Mouse (Mus musculus): Measurements from ENCODE around the gene Rabggta. TPM values are rescaled to one million over a fixed set of nuclear protein-coding genes. Genes with fewer than 3 reads are reported as not detected.
A peak's percentile ranks its signal among the peaks of the same experiment; 100 is the strongest.

Rabggta gene
- polyA plus RNA-seq, 1 experiment from 2014 or later, result 29.4 TPM

- Histone ChIP-seq H3K9me3 (no peaks in the 10 kb centered on the region), H3K4me1 (peaks cover 17% of the 10 kb centered on the region), H3K27ac (no peak overlapping the region), H3K27me3 (ENCODE audit: insufficient read depth, poor library complexity, severe bottlenecking) (peaks cover 38% of the 10 kb centered on the region), H3K4me3 (no peak overlapping the region), H3K36me3 (no peaks in the 10 kb centered on the region)
- 83% methylated on average over 4 of the region's 4 CpGs for WGBS
- no peak for DNase-seq (ENCODE audit: low spot score)
Observed at GRCm38 (mm10) chr14:55709509-55709908, 12.6 kb downstream of the Rabggta start.

GRCm38 (mm10) chr14:55707397-55707796, 14.7 kb downstream of the Rabggta start:
- H3K9me3 ChIP-seq, result no peaks in the 10 kb centered on the region
- no peak overlapping the region for H3K27ac ChIP-seq
- 48% methylated on average over 5 of the region's 5 CpGs for WGBS
- DNase-seq (ENCODE audit: low spot score), result no peak
- peaks cover 20% of the 10 kb centered on the region for H3K27me3 ChIP-seq (ENCODE audit: insufficient read depth, poor library complexity, severe bottlenecking)
- no peaks in the 10 kb centered on the region for H3K36me3 ChIP-seq
- H3K4me1 ChIP-seq, result peaks cover 4% of the 10 kb centered on the region; the same call in 1 of the 2 replicates
- H3K4me3 ChIP-seq, result no peak overlapping the region

DNA sequence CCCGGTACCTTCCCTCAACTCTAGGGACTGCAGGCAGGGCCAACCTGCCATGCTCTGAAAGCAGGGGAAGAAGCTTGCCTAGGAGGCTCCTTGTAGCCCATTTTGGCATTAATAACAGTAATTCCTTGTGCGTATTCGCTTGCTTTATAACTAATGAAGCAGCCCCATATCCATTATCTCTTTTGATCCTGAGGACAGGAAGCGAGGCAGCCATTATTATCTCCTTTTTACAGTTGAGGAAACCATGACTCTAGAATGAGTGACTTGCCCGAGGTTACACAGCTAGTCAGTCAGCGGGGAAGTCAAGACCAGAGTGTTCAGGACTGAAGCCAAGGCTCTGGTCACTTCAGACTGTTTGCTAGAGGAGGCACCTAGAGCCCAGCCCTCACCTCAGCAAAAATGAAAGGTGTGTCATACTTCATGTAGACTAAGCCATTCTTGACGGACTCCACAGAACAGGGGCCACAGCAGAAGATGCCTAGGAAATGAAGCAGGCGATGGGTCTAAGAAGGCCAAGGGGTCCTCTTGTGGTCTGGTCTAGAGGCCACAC, 15.9 kb downstream of the Rabggta start:
- DNase-seq (ENCODE audit: low spot score), result no peak
- peaks cover 7% of the 10 kb centered on the region for H3K27me3 ChIP-seq (ENCODE audit: insufficient read depth, poor library complexity, severe bottlenecking)
- H3K9me3 ChIP-seq, result no peaks in the 10 kb centered on the region
- no peak overlapping the region for H3K4me3 ChIP-seq
- peaks cover 4% of the 10 kb centered on the region; the same call in 1 of the 2 replicates for H3K4me1 ChIP-seq
- H3K27ac ChIP-seq, result no peak overlapping the region
- WGBS, result 79% methylated on average over 8 of the region's 8 CpGs
- no peaks in the 10 kb centered on the region for H3K36me3 ChIP-seq

- Histone ChIP-seq H3K4me1 (peaks cover 4% of the 10 kb centered on the region; the same call in 1 of the 2 replicates), H3K4me3 (no peak overlapping the region), H3K27ac (no peak overlapping the region), H3K27me3 (ENCODE audit: insufficient read depth, poor library complexity, severe bottlenecking) (no peaks in the 10 kb centered on the region), H3K9me3 (no peaks in the 10 kb centered on the region), H3K36me3 (no peaks in the 10 kb centered on the region)
- DNase-seq (ENCODE audit: low spot score), result no peak
- WGBS, result 57% methylated on average over 6 of the region's 6 CpGs
Observed at GRCm38 (mm10) chr14:55702761-55703160, 19.3 kb downstream of the Rabggta start.

DNA sequence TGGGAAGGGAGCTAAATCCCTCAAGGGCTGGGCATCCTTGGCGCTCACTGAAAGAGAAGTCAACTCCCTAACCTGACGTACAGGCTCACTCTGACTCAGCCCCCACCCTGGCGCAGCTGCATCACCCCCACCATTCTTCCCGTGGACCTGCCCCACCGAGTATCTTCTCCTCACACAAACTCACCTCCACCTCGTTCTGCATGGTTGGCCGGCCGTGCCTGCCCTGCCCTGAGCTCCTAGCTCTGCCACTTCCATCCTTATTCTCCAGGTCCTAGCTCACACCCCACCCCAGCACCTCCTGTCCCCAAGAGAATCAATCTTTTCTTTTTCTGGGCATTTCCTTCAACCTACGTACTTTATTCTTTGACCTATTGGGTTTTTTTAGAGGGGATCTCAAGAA, 20.9 kb downstream of the Rabggta start:
- H3K9me3 ChIP-seq, result no peaks in the 10 kb centered on the region
- H3K27me3 ChIP-seq (ENCODE audit: insufficient read depth, poor library complexity, severe bottlenecking), result no peaks in the 10 kb centered on the region
- no peak overlapping the region for H3K4me3 ChIP-seq
- no peaks in the 10 kb centered on the region for H3K4me1 ChIP-seq
- no peak overlapping the region for H3K27ac ChIP-seq
- H3K36me3 ChIP-seq, result no peaks in the 10 kb centered on the region
- DNase-seq (ENCODE audit: low spot score), result no peak
- 67% methylated on average over 9 of the region's 9 CpGs for WGBS

DNA sequence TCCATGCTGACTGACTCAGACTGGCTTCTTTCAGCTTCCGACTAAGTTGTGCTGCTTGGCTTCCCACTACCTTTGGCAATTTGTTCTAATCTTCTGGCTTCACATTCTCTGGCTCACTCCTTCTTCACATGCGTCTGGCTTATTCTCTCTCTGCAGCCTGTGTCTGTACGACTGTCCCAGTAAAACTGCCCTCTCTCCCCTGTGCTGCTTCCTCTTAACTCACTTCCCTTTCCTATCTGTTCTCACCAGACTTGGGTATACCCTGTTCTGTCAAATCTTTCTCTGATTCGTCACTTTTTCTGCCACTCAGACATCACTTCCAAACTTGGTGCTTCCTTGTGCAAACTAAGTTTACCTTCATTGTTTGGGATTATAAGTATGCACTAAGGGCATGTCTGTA, 24.8 kb downstream of the Rabggta start:
- H3K4me3 ChIP-seq, result no peak overlapping the region
- H3K27me3 ChIP-seq (ENCODE audit: insufficient read depth, poor library complexity, severe bottlenecking), result no peaks in the 10 kb centered on the region
- no peaks in the 10 kb centered on the region for H3K36me3 ChIP-seq
- no peak for DNase-seq (ENCODE audit: low spot score)
- no peaks in the 10 kb centered on the region for H3K4me1 ChIP-seq
- 81% methylated on average over 4 of the region's 4 CpGs for WGBS
- no peak overlapping the region for H3K27ac ChIP-seq
- H3K9me3 ChIP-seq, result no peaks in the 10 kb centered on the region

- H3K9me3 ChIP-seq, result no peaks in the 10 kb centered on the region
- no peak overlapping the region for H3K4me3 ChIP-seq
- H3K27me3 ChIP-seq (ENCODE audit: insufficient read depth, poor library complexity, severe bottlenecking), result no peaks in the 10 kb centered on the region
- no peaks in the 10 kb centered on the region for H3K4me1 ChIP-seq
- DNase-seq (ENCODE audit: low spot score), result no peak
- H3K36me3 ChIP-seq, result no peaks in the 10 kb centered on the region
- WGBS, result 76% methylated on average over 10 of the region's 10 CpGs
- no peak overlapping the region for H3K27ac ChIP-seq
Observed at GRCm38 (mm10) chr14:55689433-55689832, 32.6 kb downstream of the Rabggta start.

DNA sequence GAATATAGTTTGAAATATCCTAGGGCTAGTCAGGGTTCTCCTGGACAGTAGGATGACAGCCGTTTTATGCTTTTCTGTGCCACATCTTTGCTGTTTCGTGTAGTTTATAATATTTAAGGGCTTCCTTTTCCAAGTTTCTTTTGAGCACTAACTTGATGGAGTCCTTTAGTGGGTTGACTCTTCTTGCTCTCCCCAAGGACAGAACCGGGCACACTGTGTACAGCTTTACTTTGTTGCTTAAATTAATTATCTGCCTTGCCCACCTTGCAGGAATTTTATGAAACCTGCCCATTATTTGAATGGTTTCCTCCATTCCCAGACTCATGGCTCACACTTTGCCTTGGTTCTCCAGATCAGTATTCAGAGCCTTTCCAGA, 40.0 kb downstream of the Rabggta start:
- Histone ChIP-seq H3K36me3 (peaks cover 32% of the 10 kb centered on the region), H3K9me3 (no peaks in the 10 kb centered on the region), H3K4me3 (peak overlapping the region; percentile 92), H3K27me3 (ENCODE audit: insufficient read depth, poor library complexity, severe bottlenecking) (no peaks in the 10 kb centered on the region), H3K27ac (peak overlapping the region; percentile 93), H3K4me1 (peaks cover 9% of the 10 kb centered on the region)
- 21% methylated on average over 3 of the region's 3 CpGs for WGBS
- DNase-seq (ENCODE audit: low spot score), result no peak

DNA sequence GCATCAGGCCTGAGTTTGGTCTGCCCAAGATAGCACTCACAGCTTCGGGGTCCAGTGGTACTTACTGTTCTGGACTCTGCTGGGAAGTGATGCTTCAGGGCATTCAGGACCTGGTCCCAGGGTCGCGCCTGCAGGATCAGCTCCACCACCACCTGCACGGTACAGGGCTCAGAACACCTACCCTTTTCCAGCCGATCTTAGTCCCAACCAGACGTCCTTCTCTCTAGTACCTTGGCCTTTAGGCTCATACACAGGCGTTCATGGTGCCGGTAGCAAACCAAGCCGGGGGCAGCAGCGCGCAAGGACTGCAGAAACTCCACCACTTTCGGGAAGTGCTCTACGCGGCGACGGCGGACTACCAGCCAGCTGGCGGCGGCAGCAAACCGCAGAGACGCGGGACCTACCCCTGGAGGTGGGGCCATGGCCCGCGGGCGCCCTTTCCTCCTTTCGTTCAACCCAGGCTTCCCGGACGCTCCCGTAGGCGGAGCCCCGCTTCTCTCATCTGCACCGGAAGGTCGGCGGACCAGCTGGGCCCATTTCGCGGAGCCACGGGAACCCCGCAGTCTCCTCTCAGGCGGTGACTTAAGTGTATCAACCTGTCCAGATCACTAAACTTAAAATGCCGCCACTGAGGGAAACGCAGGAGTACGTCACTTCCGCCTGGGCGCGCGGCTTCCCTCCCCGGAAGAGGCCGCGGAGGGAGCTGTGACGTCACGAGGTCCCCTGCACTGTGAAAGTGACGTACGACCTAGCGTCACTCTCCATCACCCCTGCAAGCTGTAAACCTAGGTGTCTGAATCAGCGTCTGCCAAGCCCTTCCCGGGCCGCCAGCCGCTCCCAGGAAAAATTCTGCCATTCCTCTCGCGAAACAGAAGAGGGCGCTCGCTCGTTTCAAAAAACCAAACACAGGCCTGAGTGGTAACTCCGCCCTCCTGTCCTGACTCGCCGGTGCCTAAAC, 40.6 kb downstream of the Rabggta start, which contains the start of gene Tinf2:
Gene Tinf2 (minus strand): TSS at position 661 of the 958 bp plus-strand sequence.
- peak; percentile 97 for DNase-seq (ENCODE audit: low spot score)
- Histone ChIP-seq H3K36me3 (peaks cover 38% of the 10 kb centered on the region), H3K27me3 (ENCODE audit: insufficient read depth, poor library complexity, severe bottlenecking) (no peaks in the 10 kb centered on the region), H3K9me3 (no peaks in the 10 kb centered on the region), H3K27ac (peak within 1 kb of the TSS; percentile 93), H3K4me1 (peaks cover 9% of the 10 kb centered on the region), H3K4me3 (peak within 1 kb of the TSS; percentile 92)
- WGBS, result under 1% methylated on average over 66 of the region's 66 CpGs

DNA sequence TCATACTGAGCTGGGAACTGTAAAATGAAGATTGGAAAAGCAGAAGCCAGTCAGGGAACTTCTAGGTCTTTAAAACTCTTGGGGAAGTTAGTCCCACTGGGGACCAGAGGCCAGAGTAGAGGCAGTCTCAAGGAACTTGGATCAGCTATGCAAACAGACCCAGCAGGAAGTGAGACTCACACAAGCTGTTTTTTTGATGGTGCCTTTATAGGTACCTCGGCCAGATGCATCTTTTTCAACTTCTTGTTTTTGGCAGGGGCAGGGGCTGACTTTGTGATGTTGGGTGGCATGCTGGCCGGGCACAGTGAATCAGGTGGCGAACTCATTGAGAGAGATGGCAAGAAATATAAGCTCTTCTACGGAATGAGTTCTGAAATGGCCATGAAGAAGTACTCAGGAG, 44.4 kb downstream of the Rabggta start:
- no peak overlapping the region for H3K27ac ChIP-seq
- no peak for DNase-seq (ENCODE audit: low spot score)
- whole genome bisulfite sequencing, result 85% methylated on average over 4 of the region's 4 CpGs
- peaks cover 57% of the 10 kb centered on the region for H3K36me3 ChIP-seq
- peaks cover 12% of the 10 kb centered on the region for H3K4me1 ChIP-seq
- no peaks in the 10 kb centered on the region for H3K9me3 ChIP-seq
- H3K4me3 ChIP-seq, result no peak overlapping the region
- H3K27me3 ChIP-seq (ENCODE audit: insufficient read depth, poor library complexity, severe bottlenecking), result no peaks in the 10 kb centered on the region

DNA sequence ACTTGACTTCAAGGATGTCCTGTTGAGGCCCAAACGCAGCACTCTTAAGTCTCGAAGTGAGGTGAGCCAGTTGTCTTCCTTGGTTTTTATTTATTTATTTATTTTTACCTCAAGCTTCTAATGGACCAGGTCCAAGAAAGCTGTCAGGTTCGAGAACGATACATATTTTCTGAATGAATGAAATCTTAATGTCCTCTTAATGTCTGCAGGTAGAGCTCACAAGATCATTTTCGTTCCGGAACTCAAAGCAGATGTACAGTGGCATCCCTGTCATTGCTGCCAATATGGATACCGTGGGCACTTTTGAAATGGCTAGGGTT, 49.4 kb downstream of the Rabggta start:
- no peak for DNase-seq (ENCODE audit: low spot score)
- peaks cover 39% of the 10 kb centered on the region for H3K36me3 ChIP-seq
- WGBS, result 75% methylated on average over 7 of the region's 7 CpGs

GRCm38 (mm10) chr14:55671833-55672740, 50.0 kb downstream of the Rabggta start, which contains the start of the genes Gmpr2 and Nedd8:
TSS of gene Gmpr2 (plus strand) at chr14:55671941.
TSS of gene Nedd8 (minus strand) at chr14:55672124.
- no peaks in the 10 kb centered on the region for H3K27me3 ChIP-seq (ENCODE audit: insufficient read depth, poor library complexity, severe bottlenecking)
- H3K4me3 ChIP-seq, result peak within 1 kb of the TSS; percentile 83
- WGBS, result 1% methylated on average over 38 of the region's 38 CpGs
- H3K4me1 ChIP-seq, result peaks cover 20% of the 10 kb centered on the region
- H3K36me3 ChIP-seq, result peaks cover 33% of the 10 kb centered on the region
- peak within 1 kb of the TSS; percentile 98 for H3K27ac ChIP-seq
- DNase-seq (ENCODE audit: low spot score), result peak; percentile 99
- no peaks in the 10 kb centered on the region for H3K9me3 ChIP-seq

More for the DNA sequence above, 49.4 kb downstream of the Rabggta start:
- Histone ChIP-seq H3K4me1 (peaks cover 20% of the 10 kb centered on the region), H3K4me3 (peak overlapping the region; percentile 83), H3K27me3 (ENCODE audit: insufficient read depth, poor library complexity, severe bottlenecking) (no peaks in the 10 kb centered on the region), H3K27ac (peak overlapping the region; percentile 98), H3K9me3 (no peaks in the 10 kb centered on the region)
